Mouse (Mus musculus) embryonic stem cell, embryonic (primary cell): ENCODE data around the gene Clip2.

ENCODE experiments used
- CTCF ChIA-PET, 4 experiments: fragments of 300-600 bp in 2 of 4; fragments of 350-600 bp in 2 of 4; sonication (Branson Sonifier 250); formaldehyde crosslinking; loops; one replicate each; lab custom pipeline; 2022; ENCODE audit warnings: inconsistent platforms in 2 of 4; lab: Charles Lee
- POLR2A ChIA-PET, 4 experiments: fragments of 300-600 bp in 2 of 4; fragments of 350-600 bp in 2 of 4; sonication (Branson Sonifier 250); formaldehyde crosslinking; loops; one replicate each; lab custom pipeline; 2022; ENCODE audit warnings: antibody characterized with exemption in 4 of 4, inconsistent platforms in 1 of 4; lab: Charles Lee

Clip2 gene

GRCm38 (mm10) chr5:134572508-134573214 is 20.4 kb upstream of the Clip2 start:
- POLR2A ChIA-PET = interaction anchor here in 3 of 4 experiments (1.0 to 7.5 kb wide), 11 partner anchors 10 to 388 kb away, joined by 3 to 77 read pairs (median 8); partner anchors contain the start of genes Clip2 (in 3 of the 3) and Gtf2ird2 (in 1 of the 3)
- CTCF ChIA-PET = interaction anchor here (0.5 to 3.6 kb wide), 31 partner anchors 10 to 386 kb away, joined by 3 to 28 read pairs (median 5); partner anchors contain the start of genes Clip2 (in 2 of the 4), Syna (in 2 of the 4) and Rfc2 (in 1 of the 4)

GRCm38 (mm10) chr5:134571730-134572507 is 19.7 kb upstream of the Clip2 start:
- POLR2A ChIA-PET = interaction anchor here in 3 of 4 experiments (0.5 to 7.5 kb wide), 19 partner anchors 10 to 201 kb away, joined by 3 to 77 read pairs (median 4); partner anchors contain the start of genes Clip2 (in 3 of the 3), Eif4h (in 1 of the 3) and Syna (in 1 of the 3)

GRCm38 (mm10) chr5:134568964-134569491 is 16.8 kb upstream of the Clip2 start:
- POLR2A ChIA-PET = interaction anchor here in 3 of 4 experiments (0.5 to 7.5 kb wide), 8 partner anchors 9 to 1905 kb away, joined by 3 to 77 read pairs (median 4); partner anchors contain the start of genes Clip2 (in 2 of the 3) and Syna (in 1 of the 3)

More at GRCm38 (mm10) chr5:134571730-134572507, 19.7 kb upstream of the Clip2 start:
- CTCF ChIA-PET = interaction anchor here (0.5 to 3.6 kb wide), 29 partner anchors 9 to 385 kb away, joined by 3 to 28 read pairs (median 6); partner anchors contain the start of genes Clip2 (in 2 of the 4), Syna (in 2 of the 4), Eif4h (in 1 of the 4) and Rfc2 (in 1 of the 4)

GRCm38 (mm10) chr5:134568030-134568429 is 15.8 kb upstream of the Clip2 start:
- ChIA-PET POLR2A (interaction anchor here in 3 of 4 experiments (0.5 to 7.5 kb wide), 14 partner anchors 8 to 392 kb away, joined by 3 to 77 read pairs (median 4); partner anchors contain the start of genes Clip2 (in 3 of the 3) and Syna (in 1 of the 3)), CTCF (interaction anchor here (0.5 to 2.7 kb wide), 11 partner anchors 15 to 444 kb away, joined by 3 to 9 read pairs (median 5); partner anchors contain the start of gene Clip2 (in 1 of the 4))

More at GRCm38 (mm10) chr5:134568964-134569491, 16.8 kb upstream of the Clip2 start:
- CTCF ChIA-PET = interaction anchor here (0.6 to 2.7 kb wide), 6 partner anchors 14 to 79 kb away, joined by 3 to 9 read pairs (median 5); partner anchors contain the start of gene Clip2 (in 1 of the 4)

- POLR2A ChIA-PET = interaction anchor here in 3 of 4 experiments (0.5 to 7.5 kb wide), 12 partner anchors 10 to 392 kb away, joined by 3 to 77 read pairs (median 4); partner anchors contain the start of gene Clip2 (in 3 of the 3)
- CTCF ChIA-PET = interaction anchor here in 3 of 4 experiments (0.5 to 2.7 kb wide), 9 partner anchors 15 to 445 kb away, joined by 3 to 9 read pairs (median 5); partner anchors contain the start of gene Clip2 (in 1 of the 3)
Observed at GRCm38 (mm10) chr5:134567445-134567844, 15.2 kb upstream of the Clip2 start.

GRCm38 (mm10) chr5:134565696-134566095 is 13.5 kb upstream of the Clip2 start:
- POLR2A ChIA-PET = interaction anchor here in 1 of 4 experiments (0.9 kb wide), 1 partner anchor 14 kb away, joined by 3 read pairs; no protein-coding TSS in a partner anchor
- CTCF ChIA-PET = no interaction called here

GRCm38 (mm10) chr5:134564272-134564671 is 12.0 kb upstream of the Clip2 start:
- ChIA-PET POLR2A (interaction anchor here in 3 of 4 experiments (0.7 to 1.6 kb wide), 4 partner anchors 9 to 388 kb away, joined by 3 to 4 read pairs (median 3); partner anchors contain the start of gene Clip2 (in 1 of the 3)), CTCF (interaction anchor here in 1 of 4 experiments (1.3 kb wide), 1 partner anchor 70 kb away, joined by 4 read pairs; no protein-coding TSS in a partner anchor)

- ChIA-PET CTCF (interaction anchor here (0.5 to 1.5 kb wide), 19 partner anchors 8 to 462 kb away, joined by 3 to 7 read pairs (median 4); partner anchors contain the start of genes Clip2 (in 1 of the 4), Limk1 (in 1 of the 4) and Stx1a (in 1 of the 4)), POLR2A (interaction anchor here in 3 of 4 experiments (0.8 to 1.9 kb wide), 9 partner anchors 8 to 79 kb away, joined by 3 to 12 read pairs (median 5); partner anchors contain the start of gene Clip2 (in 1 of the 3))
Observed at GRCm38 (mm10) chr5:134560450-134561171, 8.4 kb upstream of the Clip2 start.

GRCm38 (mm10) chr5:134560071-134560449 is 7.8 kb upstream of the Clip2 start, which contains the start of gene Syna:
TSS of gene Syna (minus strand) at chr5:134560171.
- ChIA-PET CTCF (interaction anchor here (0.5 to 1.5 kb wide), 19 partner anchors 8 to 463 kb away, joined by 3 to 7 read pairs (median 4); partner anchors contain the start of genes Clip2 (in 1 of the 4), Limk1 (in 1 of the 4) and Stx1a (in 1 of the 4)), POLR2A (interaction anchor here in 3 of 4 experiments (0.8 to 1.9 kb wide), 9 partner anchors 8 to 80 kb away, joined by 3 to 12 read pairs (median 5); partner anchors contain the start of gene Clip2 (in 1 of the 3))

- ChIA-PET CTCF (interaction anchor here (0.6 to 2.3 kb wide), 7 partner anchors 16 to 445 kb away, joined by 3 to 9 read pairs (median 4); no protein-coding TSS in a partner anchor), POLR2A (interaction anchor here in 3 of 4 experiments (0.6 to 9.8 kb wide), 8 partner anchors 8 to 454 kb away, joined by 3 to 77 read pairs (median 3); partner anchors contain the start of gene Abhd11 (in 1 of the 3))
Observed at GRCm38 (mm10) chr5:134555463-134556164, 3.4 kb upstream of the Clip2 start.

- CTCF ChIA-PET = interaction anchor here (0.6 to 2.5 kb wide), 6 partner anchors 9 to 62 kb away, joined by 3 to 11 read pairs (median 6); no protein-coding TSS in a partner anchor
- POLR2A ChIA-PET = interaction anchor here in 2 of 4 experiments (1.2 to 9.8 kb wide), 3 partner anchors 16 to 228 kb away, joined by 6 to 77 read pairs (median 20); no protein-coding TSS in a partner anchor
Observed at GRCm38 (mm10) chr5:134553951-134554546, 1.8 kb upstream of the Clip2 start.

- POLR2A ChIA-PET = interaction anchor here in 3 of 4 experiments (0.5 to 9.8 kb wide), 28 partner anchors 8 to 452 kb away, joined by 3 to 77 read pairs (median 5); partner anchors contain the start of genes Syna (in 2 of the 3) and Eif4h (in 1 of the 3)
- CTCF ChIA-PET = interaction anchor here (0.6 to 3.0 kb wide), 20 partner anchors 17 to 372 kb away, joined by 3 to 22 read pairs (median 4); no protein-coding TSS in a partner anchor
Observed at GRCm38 (mm10) chr5:134551233-134552109, 763 bp downstream of the Clip2 start.

GRCm38 (mm10) chr5:134550836-134551232 is 1.4 kb downstream of the Clip2 start:
- ChIA-PET POLR2A (interaction anchor here in 3 of 4 experiments (0.5 to 9.8 kb wide), 11 partner anchors 9 to 88 kb away, joined by 3 to 77 read pairs (median 3); partner anchors contain the start of genes Syna (in 2 of the 3) and Eif4h (in 1 of the 3)), CTCF (interaction anchor here in 3 of 4 experiments (0.6 to 3.0 kb wide), 12 partner anchors 17 to 1419 kb away, joined by 3 to 22 read pairs (median 4); partner anchors contain the start of gene Limk1 (in 1 of the 3))
